Mouse (Mus musculus): ENCODE data around the gene Lrrc20.

DNA sequence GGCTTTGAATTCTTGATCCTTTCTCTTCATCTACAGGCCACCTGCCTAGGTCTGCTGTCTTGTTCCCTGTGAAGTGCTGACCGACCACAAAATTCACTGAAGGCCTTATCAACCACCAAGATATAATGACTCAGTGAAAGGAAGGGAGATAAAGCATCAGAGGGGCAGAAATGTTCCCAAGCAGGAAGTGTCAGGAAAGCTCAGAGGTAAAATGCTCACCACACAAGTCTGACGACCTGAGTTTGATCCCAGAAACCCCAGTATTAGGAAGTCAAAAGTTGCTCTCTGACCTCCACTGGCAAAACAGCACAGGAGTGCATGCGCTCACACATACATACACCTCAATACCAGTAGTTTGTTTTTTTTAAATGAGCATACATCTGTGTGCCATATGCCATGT is 26.8 kb upstream of the Lrrc20 start:
- TF ChIP-seq POLR2A (IDR thresholded peaks at IDR 0.05; ENCODE audit: low read depth, low read length) (no peak), CTCF (IDR thresholded peaks at IDR 0.05; ENCODE audit: extremely low read depth, insufficient read depth, insufficient read length, insufficient replicate concordance) (no peak)

Data from spleen, adult 2 months (tissue).